ENCODE assay signal across 16 mouse cellular contexts in the genomic region with DNA sequence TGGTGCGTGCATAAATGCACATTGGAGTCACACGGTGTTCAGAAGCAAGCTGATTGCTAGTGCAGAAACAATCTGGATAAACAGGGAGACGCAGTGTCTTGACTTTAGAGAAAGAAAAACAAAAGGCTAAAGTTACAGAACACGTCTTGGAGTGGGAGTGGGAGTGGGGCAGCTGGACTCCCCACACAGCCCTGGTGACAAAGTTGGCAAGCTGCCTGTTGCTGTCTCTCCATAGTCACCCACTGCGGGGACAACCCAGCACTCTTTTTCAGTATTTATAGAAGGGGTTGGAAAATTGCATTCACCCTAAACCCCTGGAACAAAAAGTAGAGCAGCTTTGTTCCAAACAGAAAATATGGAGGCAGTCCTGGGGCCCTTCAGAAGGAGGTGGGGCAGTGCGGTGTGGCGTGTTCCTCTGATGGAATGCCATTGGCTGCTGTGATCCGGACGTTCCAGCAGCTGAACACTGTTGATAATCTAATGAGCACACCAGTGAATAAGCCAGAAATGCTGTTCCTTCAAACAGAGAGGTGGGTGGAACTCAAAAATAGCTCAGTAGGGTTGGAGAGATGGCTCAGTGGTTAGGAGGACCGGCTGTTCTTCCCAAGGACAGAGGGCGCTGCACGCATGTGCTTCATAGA. TPM values are rescaled to one million over a fixed set of nuclear protein-coding genes. Genes with fewer than 3 reads are reported as not detected.
A peak's percentile ranks its signal among the peaks of the same experiment; 100 is the strongest.
DNase-seq lines count a peak whose midpoint lies in the region; ATAC-seq and TF ChIP-seq lines count a peak whose summit lies in the region.
"Had no signal": no experiment of that assay in that cellular context is flagged by ENCODE, and none has a peak within 500 bp of the region (broad histone marks: within the 10 kb centered on the region; RNA-seq: fewer than 3 reads in every experiment).

No protein-coding gene starts in this region.

- H3K4me1 ChIP-seq in heart, postnatal 0 days (ENCODE audit: control insufficient read depth, insufficient read depth) = no peaks in the 10 kb centered on the region
- H3K4me1 ChIP-seq in lung, embryonic 15.5 days = peaks cover 7% of the 10 kb centered on the region; the same call in 1 of the 2 replicates
- no peaks in the 10 kb centered on the region for H3K4me1 ChIP-seq in lung, adult 2 months (ENCODE audit: control insufficient read depth, insufficient read depth, low read length)
- H3K4me1 ChIP-seq in liver, embryonic 12.5 days = peaks cover 6% of the 10 kb centered on the region; the same call in 1 of the 2 replicates
- H3K4me1 ChIP-seq: midbrain, embryonic 15.5 days had no signal

- no peaks in the 10 kb centered on the region for H3K36me3 ChIP-seq in heart, postnatal 0 days (replicated peaks; ENCODE audit: control insufficient read depth, insufficient read depth, low read length)
- H3K36me3 ChIP-seq in lung, embryonic 15.5 days = no peaks in the 10 kb centered on the region
- no peaks in the 10 kb centered on the region for H3K36me3 ChIP-seq in liver, embryonic 12.5 days
- H3K36me3 ChIP-seq: midbrain, embryonic 15.5 days; neural tube, embryonic 15.5 days had no signal

- WGBS in heart, postnatal 0 days = 51% methylated on average over 12 of the region's 12 CpGs
- 49% methylated on average over 12 of the region's 12 CpGs for WGBS in lung, embryonic 15.5 days
- WGBS in lung, adult 2 months = 55% methylated on average over 12 of the region's 12 CpGs
- WGBS in liver, embryonic 12.5 days (ENCODE audit: insufficient replicate concordance) = 72% methylated on average over 12 of the region's 12 CpGs

- no peak for TF ChIP-seq CTCF in heart, postnatal 0 days (IDR thresholded peaks at IDR 0.05; ENCODE audit: low read depth)
- TF ChIP-seq CTCF in lung, adult 2 months (IDR thresholded peaks at IDR 0.05; ENCODE audit: insufficient read depth, low read length) = no peak

- ATAC-seq in heart, postnatal 0 days (ENCODE audit: insufficient read depth, low read depth) = peak; percentile 70; the same call in 1 of the 2 replicates
- ATAC-seq in lung, embryonic 15.5 days (ENCODE audit: borderline replicate concordance, extremely low read depth, low FRiP score, low TSS enrichment) = peak; percentile 78; the same call in 1 of the 2 replicates
- ATAC-seq in liver, embryonic 12.5 days = no peak; the same call in 1 of the 2 replicates
- ATAC-seq: forebrain, postnatal 0 days; midbrain, embryonic 15.5 days had no signal

- H3K9me3 ChIP-seq in heart, postnatal 0 days (replicated peaks; ENCODE audit: control insufficient read depth, low read length) = no peaks in the 10 kb centered on the region; the same call in 1 of the 2 replicates
- H3K9me3 ChIP-seq in lung, embryonic 15.5 days = no peaks in the 10 kb centered on the region
- H3K9me3 ChIP-seq in liver, embryonic 12.5 days (replicated peaks) = peaks cover 5% of the 10 kb centered on the region; the same call in 1 of the 2 replicates
- H3K9me3 ChIP-seq: midbrain, embryonic 15.5 days; neural tube, embryonic 15.5 days had no signal

- intact Hi-C loops in heart, postnatal 25 days (cut with DNase I) = no loop called here

- TF ChIP-seq EP300 in heart, postnatal 0 days (IDR thresholded peaks at IDR 0.05; ENCODE audit: low read depth) = no peak

- no peak overlapping the region for H3K4me2 ChIP-seq in heart, postnatal 0 days (ENCODE audit: low read depth, low read length)
- no peak overlapping the region for H3K4me2 ChIP-seq in lung, embryonic 15.5 days
- H3K4me2 ChIP-seq in liver, embryonic 12.5 days = no peak overlapping the region
- H3K4me2 ChIP-seq: midbrain, embryonic 15.5 days; neural tube, embryonic 15.5 days had no signal

- H3K27ac ChIP-seq in heart, postnatal 0 days (ENCODE audit: low read depth) = peak overlapping the region; percentile 33; the same call in 1 of the 2 replicates
- peak overlapping the region; percentile 35 for H3K27ac ChIP-seq in lung, embryonic 15.5 days
- H3K27ac ChIP-seq in liver, embryonic 12.5 days = no peak overlapping the region
- H3K27ac ChIP-seq: left cerebral cortex, adult 2 months; liver, embryonic 14.5 days; midbrain, embryonic 15.5 days; neural tube, embryonic 15.5 days had no signal

- no peak overlapping the region for H3K4me3 ChIP-seq in heart, postnatal 0 days (ENCODE audit: low read depth, low read length)
- no peak overlapping the region for H3K4me3 ChIP-seq in lung, embryonic 15.5 days
- no peak overlapping the region for H3K4me3 ChIP-seq in lung, adult 2 months (replicated peaks; ENCODE audit: extremely low read depth, low read depth, low read length)
- no peak overlapping the region for H3K4me3 ChIP-seq in liver, embryonic 12.5 days
- H3K4me3 ChIP-seq: left cerebral cortex, adult 2 months; midbrain, embryonic 15.5 days; neural tube, embryonic 15.5 days had no signal

- DNase-seq in heart, postnatal 0 days (ENCODE audit: low spot score) = no peak
- DNase-seq in heart, postnatal 25 days (ENCODE audit: low spot score) = no peak
- DNase-seq in lung, adult 2 months = no peak
- DNase-seq in lung, postnatal 14 days = peak; percentile 22
- DNase-seq in spleen, postnatal 4 days (ENCODE audit: low spot score in 2 of 2) = no peak
- DNase-seq: adrenal gland, postnatal 14 days; cerebellum, adult 11-12 months; forebrain, postnatal 0 days; kidney, adult 11 months; right cerebral cortex, postnatal 14 days had no signal

- H3K27me3 ChIP-seq in heart, postnatal 0 days (ENCODE audit: control insufficient read depth, insufficient read depth, low read length) = no peaks in the 10 kb centered on the region
- H3K27me3 ChIP-seq in lung, embryonic 15.5 days = peaks cover 2% of the 10 kb centered on the region
- H3K27me3 ChIP-seq in liver, embryonic 12.5 days (replicated peaks) = peaks cover 18% of the 10 kb centered on the region
- H3K27me3 ChIP-seq: midbrain, embryonic 15.5 days had no signal

- H3K9ac ChIP-seq in heart, postnatal 0 days (replicated peaks; ENCODE audit: low read depth, low read length) = no peak overlapping the region
- H3K9ac ChIP-seq in lung, embryonic 15.5 days = no peak overlapping the region
- H3K9ac ChIP-seq in liver, embryonic 12.5 days = no peak overlapping the region
- H3K9ac ChIP-seq: forebrain, postnatal 0 days; liver, embryonic 14.5 days; midbrain, embryonic 15.5 days; neural tube, embryonic 15.5 days had no signal

- no peak for TF ChIP-seq POLR2A in lung, adult 2 months (IDR thresholded peaks at IDR 0.05; ENCODE audit: borderline replicate concordance, extremely low read depth, low read depth, low read length)

RNA-seq across cellular contexts. Expression of gene Slc35c1, which starts 17.5 kb away (rescaled TPM):
- 2.7 and 4.6 TPM in 2 replicates for total RNA-seq in heart, postnatal 0 days (2014; rRNA removed; ENCODE audit: low replicate concordance)
- 5.0 and 5.1 TPM in 2 replicates for polyA plus RNA-seq in heart, postnatal 0 days (2015; fragmentation: Nextera tagmentation; extraction: Ambion mirVana)
- 1 to 10 TPM; 6.1 to 6.6 TPM for total RNA-seq in heart, postnatal 25 days (2021)
- 15.6 and 16.7 TPM in 2 replicates for polyA plus RNA-seq in lung, embryonic 15.5 days (2015; fragmentation: Nextera tagmentation; extraction: Ambion mirVana)
- polyA plus RNA-seq in lung, adult 2 months (2012; rRNA removed) = 43.9 and 49.0 TPM in 2 replicates
- 15.3 and 15.5 TPM in 2 replicates for polyA plus RNA-seq in liver, embryonic 12.5 days (2016; fragmentation: Nextera tagmentation; extraction: Ambion mirVana)

RNA-seq across cellular contexts. Expression of gene Cry2, which starts 43.9 kb away (rescaled TPM):
- 9.5 and 15.3 TPM in 2 replicates for total RNA-seq in heart, postnatal 0 days (2014; rRNA removed; ENCODE audit: low replicate concordance)
- 14.0 and 17.3 TPM in 2 replicates for polyA plus RNA-seq in heart, postnatal 0 days (2015; fragmentation: Nextera tagmentation; extraction: Ambion mirVana)
- total RNA-seq in heart, postnatal 25 days (2021) = 10 to 100 TPM; 14.2 to 25.9 TPM
- 23.6 and 25.7 TPM in 2 replicates for polyA plus RNA-seq in lung, embryonic 15.5 days (2015; fragmentation: Nextera tagmentation; extraction: Ambion mirVana)
- 37.5 and 40.7 TPM in 2 replicates for polyA plus RNA-seq in lung, adult 2 months (2012; rRNA removed)
- 14.1 and 14.5 TPM in 2 replicates for polyA plus RNA-seq in liver, embryonic 12.5 days (2016; fragmentation: Nextera tagmentation; extraction: Ambion mirVana)
